Mouse (Mus musculus) left cerebral cortex, postnatal 25 days (tissue): Measurements from ENCODE around the gene Fli1. TPM values are rescaled to one million over a fixed set of nuclear protein-coding genes. Genes with fewer than 3 reads are reported as not detected.

Experiments
- DNase-seq, 2 experiments: peaks; one replicate each; pipeline ENCODE4 v3.0.0; 2022; ENCODE audit warnings: low spot score in 2 of 2, mixed read lengths in 1 of 2
- intact Hi-C: fragments of 180-260 bp; cut with DNase I; formaldehyde crosslinking; loops from one replicate; pipeline ENCODE4 v1.15.1; 2025
- total RNA-seq, 2 experiments: library from RNA; stranded (reverse); gene quantifications; 2 replicates each; pipeline ENCODE4 v1.2.3; 2021

Fli1 gene
- total RNA-seq, 2 experiments from 2014 or later = 5.3 to 6.0 TPM

- intact Hi-C loops = no loop called here
- no peak for DNase-seq
These were observed 35.5 kb downstream of the Fli1 start for GRCm38 (mm10) chr9:32506866-32507861.

- DNase-seq = no peak
- intact Hi-C loops = no loop called here
These were observed 36.5 kb downstream of the Fli1 start for GRCm38 (mm10) chr9:32506161-32506560.

- DNase-seq = peak in 1 of 2 experiments; percentile 79
- intact Hi-C loops = no loop called here
These were observed 37.1 kb downstream of the Fli1 start for GRCm38 (mm10) chr9:32505460-32506075.

- no peak for DNase-seq
- intact Hi-C loops = no loop called here
These were observed 38.6 kb downstream of the Fli1 start for GRCm38 (mm10) chr9:32503995-32504451.

GRCm38 (mm10) chr9:32503423-32503822, 39.2 kb downstream of the Fli1 start:
- intact Hi-C loops = no loop called here
- no peak for DNase-seq

- intact Hi-C loops = no loop called here
- DNase-seq = no peak
These were observed 40.2 kb downstream of the Fli1 start for GRCm38 (mm10) chr9:32502256-32503010.

GRCm38 (mm10) chr9:32500886-32501285, 41.8 kb downstream of the Fli1 start:
- DNase-seq = peak in 1 of 2 experiments; percentile 51
- intact Hi-C loops = no loop called here

GRCm38 (mm10) chr9:32500063-32500462, 42.6 kb downstream of the Fli1 start:
- intact Hi-C loops = no loop called here
- no peak for DNase-seq

- intact Hi-C loops = no loop called here
- DNase-seq = no peak
These were observed 43.2 kb downstream of the Fli1 start for GRCm38 (mm10) chr9:32499469-32499868.

- DNase-seq = no peak
- intact Hi-C loops = no loop called here
These were observed 47.0 kb downstream of the Fli1 start for GRCm38 (mm10) chr9:32495643-32495997.

- intact Hi-C loops = no loop called here
- no peak for DNase-seq
These were observed 47.6 kb downstream of the Fli1 start for GRCm38 (mm10) chr9:32494891-32495642.

- intact Hi-C loops = no loop called here
- no peak for DNase-seq
These were observed 48.9 kb downstream of the Fli1 start for GRCm38 (mm10) chr9:32493588-32494423.

- DNase-seq = no peak
- intact Hi-C loops = no loop called here
These were observed 49.9 kb downstream of the Fli1 start for GRCm38 (mm10) chr9:32492753-32493152.

GRCm38 (mm10) chr9:32491484-32491883, 51.2 kb downstream of the Fli1 start:
- no peak for DNase-seq
- intact Hi-C loops = no loop called here

- intact Hi-C loops = no loop called here
- no peak for DNase-seq
These were observed 52.8 kb downstream of the Fli1 start for GRCm38 (mm10) chr9:32489794-32490358.

- DNase-seq = no peak
- intact Hi-C loops = no loop called here
These were observed 53.3 kb downstream of the Fli1 start for GRCm38 (mm10) chr9:32489315-32489714.

GRCm38 (mm10) chr9:32488627-32489026, 54.0 kb downstream of the Fli1 start:
- DNase-seq = no peak
- intact Hi-C loops = no loop called here

GRCm38 (mm10) chr9:32487823-32488222, 54.8 kb downstream of the Fli1 start:
- intact Hi-C loops = no loop called here
- no peak for DNase-seq
